Mouse (Mus musculus): ENCODE measurements around the gene Cdk9.

The Cdk9 gene

GRCm38 (mm10) chr2:32722581-32722980, 9.7 kb upstream of the Cdk9 start:
- CTCF ChIA-PET: no interaction called here
- POLR2A ChIA-PET: no interaction called here

GRCm38 (mm10) chr2:32722046-32722445, 9.2 kb upstream of the Cdk9 start:
- POLR2A ChIA-PET: no interaction called here

GRCm38 (mm10) chr2:32720681-32721229, 7.9 kb upstream of the Cdk9 start, which contains the start of gene Sh2d3c:
Gene Sh2d3c (plus strand): TSS chr2:32721055.
- POLR2A ChIA-PET: interaction anchor here in 3 of 4 experiments (0.6 to 1.0 kb wide), 3 partner anchors 154 to 512 kb away, joined by 3 to 4 read pairs (median 3); no protein-coding TSS in a partner anchor
- CTCF ChIA-PET: interaction anchor here in 1 of 4 experiments (0.6 kb wide), 1 partner anchor 122 kb away, joined by 10 read pairs; no protein-coding TSS in a partner anchor

More at GRCm38 (mm10) chr2:32722046-32722445, 9.2 kb upstream of the Cdk9 start:
- CTCF ChIA-PET: no interaction called here

- ChIA-PET CTCF (interaction anchor here in 1 of 4 experiments (0.6 kb wide), 1 partner anchor 121 kb away, joined by 10 read pairs; no protein-coding TSS in a partner anchor), POLR2A (interaction anchor here in 3 of 4 experiments (0.6 to 16.1 kb wide), 5 partner anchors 7 to 512 kb away, joined by 3 to 214 read pairs (median 4); no protein-coding TSS in a partner anchor)
Observed at GRCm38 (mm10) chr2:32720053-32720452, 7.2 kb upstream of the Cdk9 start.

- POLR2A ChIA-PET: interaction anchor here in 3 of 4 experiments (0.7 to 16.1 kb wide), 11 partner anchors 8 to 243 kb away, joined by 3 to 214 read pairs (median 5); partner anchors contain the start of genes Lrsam1 (in 1 of the 3), Rpl12 (in 1 of the 3) and Tor2a (in 1 of the 3)
Observed at GRCm38 (mm10) chr2:32718761-32719160, 5.9 kb upstream of the Cdk9 start.

GRCm38 (mm10) chr2:32714987-32715425, 2.1 kb upstream of the Cdk9 start:
- POLR2A ChIA-PET: interaction anchor here in 3 of 4 experiments (0.6 to 16.1 kb wide), 34 partner anchors 9 to 616 kb away, joined by 3 to 214 read pairs (median 3); partner anchors contain the start of genes 6330409D20Rik (in 1 of the 3), Cfap157 (in 1 of the 3), Fpgs (in 1 of the 3) and Tor2a (in 1 of the 3)
- CTCF ChIA-PET: interaction anchor here (0.6 to 2.8 kb wide), 15 partner anchors 12 to 363 kb away, joined by 3 to 12 read pairs (median 4); partner anchors contain the start of gene Tor2a (in 1 of the 4)

More at GRCm38 (mm10) chr2:32718761-32719160, 5.9 kb upstream of the Cdk9 start:
- CTCF ChIA-PET: interaction anchor here in 3 of 4 experiments (0.7 to 2.8 kb wide), 9 partner anchors 8 to 141 kb away, joined by 3 to 11 read pairs (median 4); partner anchors contain the start of gene Tor2a (in 3 of the 3)

GRCm38 (mm10) chr2:32714117-32714986, 1.5 kb upstream of the Cdk9 start:
- ChIA-PET POLR2A (interaction anchor here in 3 of 4 experiments (0.6 to 16.1 kb wide), 41 partner anchors 8 to 617 kb away, joined by 3 to 214 read pairs (median 4); partner anchors contain the start of genes Tor2a (in 2 of the 3), 6330409D20Rik (in 1 of the 3), Cfap157 (in 1 of the 3) and Lrsam1 (in 1 of the 3)), CTCF (interaction anchor here (0.7 to 2.8 kb wide), 18 partner anchors 11 to 145 kb away, joined by 3 to 12 read pairs (median 4); partner anchors contain the start of gene Tor2a (in 2 of the 4))

GRCm38 (mm10) chr2:32712586-32712933, 316 bp downstream of the Cdk9 start:
- CTCF ChIA-PET: interaction anchor here in 3 of 4 experiments (0.7 to 2.8 kb wide), 14 partner anchors 15 to 216 kb away, joined by 3 to 12 read pairs (median 4); partner anchors contain the start of gene Tor2a (in 2 of the 3)
- POLR2A ChIA-PET: interaction anchor here (0.7 to 16.1 kb wide), 40 partner anchors 8 to 311 kb away, joined by 3 to 214 read pairs (median 4); partner anchors contain the start of genes Fpgs (in 2 of the 4), Tor2a (in 2 of the 4), Dpm2 (in 1 of the 4) and Lrsam1 (in 1 of the 4)

- CTCF ChIA-PET: interaction anchor here in 2 of 4 experiments (0.7 to 2.7 kb wide), 11 partner anchors 14 to 200 kb away, joined by 3 to 11 read pairs (median 4); partner anchors contain the start of gene Tor2a (in 2 of the 2)
Observed at GRCm38 (mm10) chr2:32712108-32712551, 746 bp downstream of the Cdk9 start.

GRCm38 (mm10) chr2:32711301-32712056, 1.4 kb downstream of the Cdk9 start:
- ChIA-PET POLR2A (interaction anchor here in 3 of 4 experiments (0.8 to 16.1 kb wide), 20 partner anchors 8 to 310 kb away, joined by 3 to 214 read pairs (median 5); partner anchors contain the start of gene Fpgs (in 1 of the 3)), CTCF (interaction anchor here in 2 of 4 experiments (1.0 to 2.7 kb wide), 4 partner anchors 14 to 46 kb away, joined by 3 to 11 read pairs (median 6); partner anchors contain the start of gene Tor2a (in 1 of the 2))

More at GRCm38 (mm10) chr2:32712108-32712551, 746 bp downstream of the Cdk9 start:
- POLR2A ChIA-PET: interaction anchor here (0.7 to 16.1 kb wide), 42 partner anchors 7 to 311 kb away, joined by 3 to 214 read pairs (median 4); partner anchors contain the start of genes Fpgs (in 2 of the 4), Tor2a (in 2 of the 4), Dpm2 (in 1 of the 4) and Lrsam1 (in 1 of the 4)

- POLR2A ChIA-PET: interaction anchor here in 2 of 4 experiments (0.7 to 16.1 kb wide), 12 partner anchors 10 to 138 kb away, joined by 3 to 214 read pairs (median 22); no protein-coding TSS in a partner anchor
- CTCF ChIA-PET: interaction anchor here in 1 of 4 experiments (1.0 kb wide), 1 partner anchor 12 kb away, joined by 3 read pairs; no protein-coding TSS in a partner anchor
Observed at GRCm38 (mm10) chr2:32710425-32710824, 2.5 kb downstream of the Cdk9 start.

GRCm38 (mm10) chr2:32709521-32710137, 3.2 kb downstream of the Cdk9 start:
- POLR2A ChIA-PET: interaction anchor here in 3 of 4 experiments (0.5 to 16.1 kb wide), 31 partner anchors 8 to 257 kb away, joined by 3 to 214 read pairs (median 6); partner anchors contain the start of genes Lrsam1 (in 1 of the 3) and Rpl12 (in 1 of the 3)
- CTCF ChIA-PET: interaction anchor here (0.7 to 2.5 kb wide), 21 partner anchors 9 to 195 kb away, joined by 3 to 23 read pairs (median 5); partner anchors contain the start of genes Tor2a (in 2 of the 4) and Pip5kl1 (in 1 of the 4)

GRCm38 (mm10) chr2:32708643-32709042, 4.2 kb downstream of the Cdk9 start:
- CTCF ChIA-PET: interaction anchor here (0.6 to 2.5 kb wide), 55 partner anchors 8 to 1196 kb away, joined by 3 to 23 read pairs (median 5); partner anchors contain the start of genes Tor2a (in 3 of the 4), Cfap157 (in 1 of the 4), Dpm2 (in 1 of the 4) and Pip5kl1 (in 1 of the 4)
- POLR2A ChIA-PET: interaction anchor here (0.6 to 16.1 kb wide), 48 partner anchors 8 to 258 kb away, joined by 3 to 214 read pairs (median 4); partner anchors contain the start of genes Lrsam1 (in 2 of the 4), Rpl12 (in 2 of the 4) and Tor2a (in 2 of the 4)

GRCm38 (mm10) chr2:32706971-32707370, 5.9 kb downstream of the Cdk9 start:
- POLR2A ChIA-PET: interaction anchor here in 3 of 4 experiments (0.6 to 16.1 kb wide), 19 partner anchors 8 to 254 kb away, joined by 3 to 214 read pairs (median 6); partner anchors contain the start of genes Lrsam1 (in 1 of the 3), Rpl12 (in 1 of the 3) and Tor2a (in 1 of the 3)

GRCm38 (mm10) chr2:32705018-32705417, 7.9 kb downstream of the Cdk9 start:
- POLR2A ChIA-PET: interaction anchor here (0.6 to 16.1 kb wide), 39 partner anchors 7 to 802 kb away, joined by 3 to 214 read pairs (median 4); partner anchors contain the start of genes Cdk9 (in 2 of the 4), Tor2a (in 2 of the 4), Eng (in 1 of the 4) and Slc2a8 (in 1 of the 4)
- CTCF ChIA-PET: interaction anchor here in 3 of 4 experiments (0.5 to 4.8 kb wide), 11 partner anchors 11 to 236 kb away, joined by 3 to 25 read pairs (median 3); partner anchors contain the start of gene Tor2a (in 1 of the 3)

More at GRCm38 (mm10) chr2:32706971-32707370, 5.9 kb downstream of the Cdk9 start:
- CTCF ChIA-PET: interaction anchor here in 3 of 4 experiments (0.7 to 4.8 kb wide), 5 partner anchors 13 to 152 kb away, joined by 3 to 25 read pairs (median 4); no protein-coding TSS in a partner anchor

All from embryonic stem cell, embryonic (primary cell).